Mouse (Mus musculus): ENCODE data around the gene Enc1. TPM values are rescaled to one million over a fixed set of nuclear protein-coding genes. Genes with fewer than 3 reads are reported as not detected.

Gene Enc1
- total RNA-seq, 1 experiment = 73.6 TPM

- no peak for DNase-seq (ENCODE audit: low read depth, low spot score)
- no peak overlapping the region for H3K4me3 ChIP-seq (ENCODE audit: insufficient read depth in 1 of 2, low read depth in 1 of 2, low read length in 2 of 2, poor library complexity in 1 of 2, severe bottlenecking in 1 of 2)
- H3K36me3 ChIP-seq (ENCODE audit: control insufficient read depth, insufficient read depth, low read length, poor library complexity, severe bottlenecking) = peaks cover 47% of the 10 kb centered on the region
- TF ChIP-seq HCFC1 (IDR thresholded peaks at IDR 0.05; ENCODE audit: borderline replicate concordance, insufficient read depth, low read length) (no peak), ZC3H11A (IDR thresholded peaks at IDR 0.05; ENCODE audit: borderline replicate concordance, low read depth, low read length) (no peak), MAFK (IDR thresholded peaks at IDR 0.05; ENCODE audit: insufficient read depth, low read depth, low read length) (no peak), CHD2 (IDR thresholded peaks at IDR 0.05; ENCODE audit: low read depth, low read length) (no peak), ZNF384 (IDR thresholded peaks at IDR 0.05; ENCODE audit: low read depth, low read length) (no peak)
- in situ Hi-C loops (cut with MboI; ENCODE audit: low sequenced_read_pairs in 2 of 2, unreplicated experiment in 2 of 2) = no loop called here
- peaks cover 8 to 32% of the 10 kb centered on the region in 2 experiments; a peak in 3 of 4 replicates for H3K4me1 ChIP-seq (ENCODE audit: control insufficient read depth in 2 of 2, insufficient read depth in 2 of 2, low read length in 2 of 2, poor library complexity in 1 of 2)
- H3K9me3 ChIP-seq (ENCODE audit: control insufficient read depth, insufficient read depth, low read depth, low read length) = no peaks in the 10 kb centered on the region
- no peak overlapping the region for H3K9ac ChIP-seq (ENCODE audit: insufficient read depth, low read depth, low read length, poor library complexity, severe bottlenecking)
- no peak overlapping the region for H3K27ac ChIP-seq (ENCODE audit: insufficient read depth, low read depth, low read length, poor library complexity, severe bottlenecking)
Observed at GRCm38 (mm10) chr13:97251736-97252135, 10.8 kb downstream of the Enc1 start.

GRCm38 (mm10) chr13:97252469-97252868 lies 11.6 kb downstream of the Enc1 start:
- no peak overlapping the region for H3K4me3 ChIP-seq (ENCODE audit: insufficient read depth in 1 of 2, low read depth in 1 of 2, low read length in 2 of 2, poor library complexity in 1 of 2, severe bottlenecking in 1 of 2)
- peaks cover 7 to 31% of the 10 kb centered on the region in 2 experiments; a peak in 3 of 4 replicates for H3K4me1 ChIP-seq (ENCODE audit: control insufficient read depth in 2 of 2, insufficient read depth in 2 of 2, low read length in 2 of 2, poor library complexity in 1 of 2)
- no peak overlapping the region for H3K27ac ChIP-seq (ENCODE audit: insufficient read depth, low read depth, low read length, poor library complexity, severe bottlenecking)
- no peak for DNase-seq (ENCODE audit: low read depth, low spot score)
- no peak overlapping the region for H3K9ac ChIP-seq (ENCODE audit: insufficient read depth, low read depth, low read length, poor library complexity, severe bottlenecking)
- peaks cover 41% of the 10 kb centered on the region for H3K36me3 ChIP-seq (ENCODE audit: control insufficient read depth, insufficient read depth, low read length, poor library complexity, severe bottlenecking)
- in situ Hi-C loops (cut with MboI; ENCODE audit: low sequenced_read_pairs in 2 of 2, unreplicated experiment in 2 of 2) = no loop called here
- no peaks in the 10 kb centered on the region for H3K9me3 ChIP-seq (ENCODE audit: control insufficient read depth, insufficient read depth, low read depth, low read length)
- TF ChIP-seq CHD2 (IDR thresholded peaks at IDR 0.05; ENCODE audit: low read depth, low read length) (no peak), ZC3H11A (IDR thresholded peaks at IDR 0.05; ENCODE audit: borderline replicate concordance, low read depth, low read length) (no peak), ZNF384 (IDR thresholded peaks at IDR 0.05; ENCODE audit: low read depth, low read length) (no peak), HCFC1 (IDR thresholded peaks at IDR 0.05; ENCODE audit: borderline replicate concordance, insufficient read depth, low read length) (no peak), MAFK (IDR thresholded peaks at IDR 0.05; ENCODE audit: insufficient read depth, low read depth, low read length) (no peak)

- Histone ChIP-seq H3K36me3 (ENCODE audit: control insufficient read depth, insufficient read depth, low read length, poor library complexity, severe bottlenecking) (peaks cover 32% of the 10 kb centered on the region), H3K9ac (ENCODE audit: insufficient read depth, low read depth, low read length, poor library complexity, severe bottlenecking) (no peak overlapping the region), H3K27ac (ENCODE audit: insufficient read depth, low read depth, low read length, poor library complexity, severe bottlenecking) (peak overlapping the region; percentile 14; the same call in 1 of the 2 replicates), H3K9me3 (ENCODE audit: control insufficient read depth, insufficient read depth, low read depth, low read length) (no peaks in the 10 kb centered on the region), H3K4me1 (ENCODE audit: control insufficient read depth in 2 of 2, insufficient read depth in 2 of 2, low read length in 2 of 2, poor library complexity in 1 of 2) (peaks cover 7 to 25% of the 10 kb centered on the region in 2 experiments; a peak in 3 of 4 replicates), H3K4me3 (ENCODE audit: insufficient read depth in 1 of 2, low read depth in 1 of 2, low read length in 2 of 2, poor library complexity in 1 of 2, severe bottlenecking in 1 of 2) (no peak overlapping the region)
- in situ Hi-C loops (cut with MboI; ENCODE audit: low sequenced_read_pairs in 2 of 2, unreplicated experiment in 2 of 2) = no loop called here
- DNase-seq (ENCODE audit: low read depth, low spot score) = no peak
- TF ChIP-seq CHD2 (IDR thresholded peaks at IDR 0.05; ENCODE audit: low read depth, low read length) = no peak
- TF ChIP-seq HCFC1 (IDR thresholded peaks at IDR 0.05; ENCODE audit: borderline replicate concordance, insufficient read depth, low read length) = no peak
- TF ChIP-seq ZC3H11A (IDR thresholded peaks at IDR 0.05; ENCODE audit: borderline replicate concordance, low read depth, low read length) = no peak
- no peak for TF ChIP-seq MAFK (IDR thresholded peaks at IDR 0.05; ENCODE audit: insufficient read depth, low read depth, low read length)
- no peak for TF ChIP-seq ZNF384 (IDR thresholded peaks at IDR 0.05; ENCODE audit: low read depth, low read length)
Observed at GRCm38 (mm10) chr13:97253418-97253981, 12.6 kb downstream of the Enc1 start.

- Histone ChIP-seq H3K9ac (ENCODE audit: insufficient read depth, low read depth, low read length, poor library complexity, severe bottlenecking) (no peak overlapping the region), H3K4me1 (ENCODE audit: control insufficient read depth in 2 of 2, insufficient read depth in 2 of 2, low read length in 2 of 2, poor library complexity in 1 of 2) (peaks cover 7 to 25% of the 10 kb centered on the region in 2 experiments; a peak in 3 of 4 replicates), H3K9me3 (ENCODE audit: control insufficient read depth, insufficient read depth, low read depth, low read length) (no peaks in the 10 kb centered on the region), H3K4me3 (ENCODE audit: insufficient read depth in 1 of 2, low read depth in 1 of 2, low read length in 2 of 2, poor library complexity in 1 of 2, severe bottlenecking in 1 of 2) (no peak overlapping the region), H3K27ac (ENCODE audit: insufficient read depth, low read depth, low read length, poor library complexity, severe bottlenecking) (no peak overlapping the region), H3K36me3 (ENCODE audit: control insufficient read depth, insufficient read depth, low read length, poor library complexity, severe bottlenecking) (peaks cover 27% of the 10 kb centered on the region)
- no peak for DNase-seq (ENCODE audit: low read depth, low spot score)
- in situ Hi-C loops (cut with MboI; ENCODE audit: low sequenced_read_pairs in 2 of 2, unreplicated experiment in 2 of 2) = no loop called here
- TF ChIP-seq ZNF384 (IDR thresholded peaks at IDR 0.05; ENCODE audit: low read depth, low read length) = no peak
- TF ChIP-seq HCFC1 (IDR thresholded peaks at IDR 0.05; ENCODE audit: borderline replicate concordance, insufficient read depth, low read length) = no peak
- TF ChIP-seq ZC3H11A (IDR thresholded peaks at IDR 0.05; ENCODE audit: borderline replicate concordance, low read depth, low read length) = no peak
- TF ChIP-seq MAFK (IDR thresholded peaks at IDR 0.05; ENCODE audit: insufficient read depth, low read depth, low read length) = no peak
- no peak for TF ChIP-seq CHD2 (IDR thresholded peaks at IDR 0.05; ENCODE audit: low read depth, low read length)
Observed at GRCm38 (mm10) chr13:97253994-97254393, 13.1 kb downstream of the Enc1 start.

Measured in ES-E14 (cell line).